Mouse (Mus musculus) CH12.LX (cell line): ENCODE measurements around the gene Haus4. TPM values are rescaled to one million over a fixed set of nuclear protein-coding genes. Genes with fewer than 3 reads are reported as not detected.

Experiments used
- DNase-seq: peaks from one replicate; pipeline ENCODE4 v3.0.0-alpha.2; 2013; ENCODE audit errors: extremely low read depth
- H3K27ac ChIP-seq: 2 replicates; pipeline ENCODE4 v1.5.1; 2012; ENCODE audit warnings: low read depth, mild to moderate bottlenecking, control low read depth, moderate library complexity; ENCODE audit not compliant: insufficient read depth
- H3K27me3 ChIP-seq: replicated peaks from 2 replicates; pipeline ENCODE3; 2012; ENCODE audit warnings: inconsistent platforms
- H3K36me3 ChIP-seq, 2 experiments: replicated peaks in 1 of 2; 2 replicates each; pipeline versions ENCODE3 to v1.6.1; 2012; ENCODE audit warnings: inconsistent platforms in 1 of 2, low read length in 1 of 2, mild to moderate bottlenecking in 1 of 2, mixed read lengths in 1 of 2, moderate library complexity in 1 of 2; ENCODE audit not compliant: control insufficient read depth in 1 of 2, insufficient read depth in 1 of 2
- H3K4me1 ChIP-seq, 2 experiments: 2 replicates each; pipeline ENCODE4 v1.6.1; 2012; ENCODE audit warnings: inconsistent platforms in 1 of 2, moderate library complexity in 1 of 2; ENCODE audit not compliant: insufficient read depth in 2 of 2, control insufficient read depth in 1 of 2
- H3K4me2 ChIP-seq: 2 replicates; pipeline ENCODE4 v1.6.1; 2012; ENCODE audit warnings: low read depth, mild to moderate bottlenecking, control low read depth; ENCODE audit not compliant: poor library complexity, insufficient read depth, severe bottlenecking
- H3K4me3 ChIP-seq, 3 experiments: fragments of 150-350 bp in 1 of 3; sonication (generic) in 1 of 3; replicated peaks in 1 of 3; 2 replicates each; pipeline versions ENCODE3 to v1.5.1; 2011 to 2012; ENCODE audit warnings: low read depth in 2 of 3, low read length in 2 of 3, mild to moderate bottlenecking in 2 of 3, moderate library complexity in 2 of 3, control low read depth in 1 of 3, improper control_type of control experiment in 1 of 3, inconsistent platforms in 1 of 3, mixed read lengths in 1 of 3; ENCODE audit not compliant: poor library complexity in 1 of 3
- H3K79me2 ChIP-seq: replicated peaks from 2 replicates; pipeline ENCODE4 v1.6.1; 2012; ENCODE audit warnings: mild to moderate bottlenecking, moderate library complexity; ENCODE audit not compliant: control insufficient read depth, poor library complexity, insufficient read depth, severe bottlenecking; ENCODE audit errors: extremely low read depth
- H3K9ac ChIP-seq: 2 replicates; pipeline ENCODE4 v1.6.1; 2012; ENCODE audit warnings: low read depth, mild to moderate bottlenecking, control low read depth, moderate library complexity; ENCODE audit not compliant: insufficient read depth
- H3K9me3 ChIP-seq: replicated peaks from 2 replicates; pipeline ENCODE3; 2012; ENCODE audit warnings: low read length, inconsistent platforms, mixed read lengths
- BHLHE40 ChIP-seq: IDR thresholded peaks from 2 replicates; pipeline ENCODE4 v1.6.1; 2011; ENCODE audit warnings: mild to moderate bottlenecking, low read depth, low read length, improper control_type of control experiment
- CHD2 ChIP-seq: IDR thresholded peaks from 2 replicates; pipeline ENCODE4 v1.6.1; 2011; ENCODE audit warnings: low read length, improper control_type of control experiment
- CTCF ChIP-seq, 2 experiments: IDR thresholded peaks in 1 of 2; conservative IDR thresholded peaks in 1 of 2; 2 replicates each; pipeline ENCODE4 v1.5.1; 2011 to 2012; ENCODE audit warnings: low read depth in 2 of 2, low read length in 2 of 2, improper control_type of control experiment in 1 of 2, inconsistent platforms in 1 of 2, mild to moderate bottlenecking in 1 of 2, moderate library complexity in 1 of 2
- ELF1 ChIP-seq: IDR thresholded peaks from 2 replicates; pipeline ENCODE4 v1.6.1; 2014; ENCODE audit warnings: low read depth, mild to moderate bottlenecking, inconsistent platforms, low read length, improper control_type of control experiment
- MAX ChIP-seq: IDR thresholded peaks from 2 replicates; pipeline ENCODE4 v1.6.1; 2011; ENCODE audit warnings: low read length, improper control_type of control experiment
- MEF2A ChIP-seq: IDR thresholded peaks from 2 replicates; pipeline ENCODE4 v1.6.1; 2014; ENCODE audit warnings: low read depth, mild to moderate bottlenecking, inconsistent platforms, low read length, improper control_type of control experiment, borderline replicate concordance
- NRF1 ChIP-seq: IDR thresholded peaks from 2 replicates; pipeline ENCODE4 v1.6.1; 2014; ENCODE audit warnings: low read depth, mild to moderate bottlenecking, inconsistent platforms, low read length, improper control_type of control experiment, moderate library complexity
- PAX5 ChIP-seq: IDR thresholded peaks from 2 replicates; pipeline ENCODE4 v1.6.1; 2012; ENCODE audit warnings: low read length, inconsistent platforms, mixed read lengths
- POLR2A ChIP-seq: IDR thresholded peaks from 2 replicates; pipeline ENCODE4 v1.6.1; 2011; ENCODE audit warnings: low read depth, mild to moderate bottlenecking, improper control_type of control experiment, low read length
- RCOR1 ChIP-seq: conservative IDR thresholded peaks from 2 replicates; pipeline ENCODE4 v1.6.1; 2012; ENCODE audit warnings: low read depth, mild to moderate bottlenecking, inconsistent platforms, low read length, improper control_type of control experiment
- SIN3A ChIP-seq: IDR thresholded peaks from 2 replicates; pipeline ENCODE4 v1.6.1; 2012; ENCODE audit warnings: low read length, improper control_type of control experiment, inconsistent platforms
- SMC3 ChIP-seq: IDR thresholded peaks from 2 replicates; pipeline ENCODE4 v1.6.1; 2011; ENCODE audit warnings: low read depth, low read length, improper control_type of control experiment
- TCF12 ChIP-seq: IDR thresholded peaks from 2 replicates; pipeline ENCODE4 v1.6.1; 2014; ENCODE audit warnings: low read depth, mild to moderate bottlenecking, inconsistent platforms, low read length, improper control_type of control experiment
- ZC3H11A ChIP-seq: IDR thresholded peaks from 2 replicates; pipeline ENCODE4 v1.6.1; 2012; ENCODE audit warnings: low read depth, mild to moderate bottlenecking, inconsistent platforms, low read length, improper control_type of control experiment
- ZMIZ1 ChIP-seq: IDR thresholded peaks from 2 replicates; pipeline ENCODE4 v1.6.1; 2012; ENCODE audit warnings: low read depth, mild to moderate bottlenecking, inconsistent platforms, low read length, improper control_type of control experiment
- dilution Hi-C: fragments of 300-500 bp; cut with MboI; formaldehyde crosslinking; loops from 2 replicates; pipeline ENCODE4 v1.14.3; 2020; ENCODE audit warnings: low sequenced_read_pairs; ENCODE audit not compliant: extremely low pct_unique_long_range_greater_than_20kb, extremely low pct_ligation_motif_present
- in situ Hi-C: fragments of 300-500 bp; cut with MboI; formaldehyde crosslinking; loops from 3 replicates; pipeline ENCODE4 v1.14.3; 2019; ENCODE audit warnings: low sequenced_read_pairs, low pct_ligation_motif_present, low pct_unique_long_range_greater_than_20kb, mixed read lengths
- polyA plus RNA-seq: library from polyadenylated mRNA; unstranded; fragments of >175 nt; gene quantifications from 2 replicates; pipeline ENCODE4 v1.2.1, GENCODE M21; 2012; ENCODE audit warnings: low read depth; ENCODE audit not compliant: insufficient read length
- total RNA-seq, 2 experiments: library from RNA; depleted of rRNA; stranded (reverse); fragments of 300-350 nt in 1 of 2; fragments of >200 nt in 1 of 2; gene quantifications; 2 replicates each; pipeline ENCODE4 v1.2.3; 2012 to 2014

The Haus4 gene
- total and polyA plus RNA-seq, 3 experiments = 65.5 to 116 (median 94.3) TPM

DNA sequence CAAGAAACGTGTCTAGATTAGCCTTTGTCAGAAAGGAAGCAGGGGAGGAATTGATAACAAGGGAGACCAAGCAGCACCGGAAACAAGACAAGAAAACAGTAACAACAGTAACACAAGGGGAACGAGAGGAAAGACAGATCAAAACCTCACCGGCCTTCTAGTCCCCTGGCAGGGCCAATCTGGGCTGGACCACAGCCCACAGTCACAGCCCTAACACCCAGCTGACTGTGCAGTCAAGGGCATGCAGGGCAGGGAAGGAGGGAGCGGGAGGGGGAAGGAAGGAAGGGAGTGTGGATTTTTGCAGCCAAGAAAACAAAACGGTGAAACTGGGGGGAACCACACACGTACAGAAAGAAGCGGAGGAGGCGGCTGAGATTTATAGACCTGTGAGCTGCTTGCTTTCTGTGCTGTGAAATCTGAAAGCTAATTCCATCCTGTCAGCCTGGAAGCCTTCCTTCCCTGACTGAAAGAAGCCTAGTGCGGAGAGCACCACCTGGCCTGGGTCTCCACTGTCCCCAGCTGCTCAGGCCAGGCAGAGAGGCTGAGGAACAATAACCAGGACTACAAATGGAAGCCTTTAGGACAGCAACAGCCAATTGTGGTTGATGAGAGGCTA is 38.0 kb upstream of the Haus4 start:
- H3K4me2 ChIP-seq = no peak overlapping the region
- H3K9me3 ChIP-seq = peaks cover 6% of the 10 kb centered on the region
- dilution Hi-C loops = no loop called here
- no peak overlapping the region for H3K9ac ChIP-seq
- H3K4me3 ChIP-seq = no peak overlapping the region
- H3K36me3 ChIP-seq = peaks cover 0 to 14% of the 10 kb centered on the region in 2 experiments
- TF ChIP-seq ZMIZ1 (no peak), POLR2A (no peak), ELF1 (no peak), RCOR1 (no peak), NRF1 (no peak), TCF12 (no peak), MEF2A (no peak), CTCF (conservative IDR thresholded peaks at IDR 0.05 in 1 of 2, IDR thresholded peaks at IDR 0.05 in 1 of 2; ENCODE audit: low read depth in 2 of 2, low read length in 2 of 2) (no peak), BHLHE40 (no peak), SMC3 (no peak)
- no peaks in the 10 kb centered on the region for H3K4me1 ChIP-seq
- H3K27ac ChIP-seq = no peak overlapping the region
- in situ Hi-C loops = loop anchor here (5.0 kb wide), 1 partner anchor 45 kb away; no protein-coding TSS in a partner anchor
- no peaks in the 10 kb centered on the region for H3K27me3 ChIP-seq
- no peak for DNase-seq
- H3K79me2 ChIP-seq = no peaks in the 10 kb centered on the region

DNA sequence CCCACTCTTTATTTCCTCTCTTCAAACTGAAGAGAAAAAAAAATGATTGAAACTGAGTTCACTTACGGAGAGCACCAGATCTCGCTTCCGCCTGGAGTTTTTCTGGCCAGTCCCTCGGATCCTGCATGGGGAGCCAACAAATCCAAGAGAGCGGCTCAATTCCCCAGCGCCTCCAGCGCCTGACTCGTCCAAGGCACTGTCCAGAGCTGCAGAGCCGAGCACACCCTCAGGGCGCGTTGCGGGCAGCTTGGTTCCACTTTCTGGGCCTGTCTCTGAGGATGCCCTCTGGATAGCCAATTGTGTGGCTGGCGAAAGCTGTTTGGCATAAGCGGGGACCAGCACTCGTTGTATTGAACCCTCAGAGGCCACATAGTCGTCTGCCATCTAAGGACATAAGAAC is 36.6 kb upstream of the Haus4 start:
- H3K36me3 ChIP-seq = peaks cover 0 to 14% of the 10 kb centered on the region in 2 experiments
- H3K4me2 ChIP-seq = no peak overlapping the region
- peaks cover 6% of the 10 kb centered on the region for H3K9me3 ChIP-seq
- H3K4me1 ChIP-seq = no peaks in the 10 kb centered on the region
- H3K27ac ChIP-seq = no peak overlapping the region
- no peak overlapping the region for H3K9ac ChIP-seq
- no peak for DNase-seq
- no peak overlapping the region for H3K4me3 ChIP-seq
- TF ChIP-seq ZC3H11A (no peak), MEF2A (no peak), MAX (no peak), SIN3A (no peak), RCOR1 (no peak), SMC3 (no peak), CHD2 (no peak), PAX5 (no peak)
- in situ Hi-C loops = loop anchor here (5.0 kb wide), 1 partner anchor 46 kb away; no protein-coding TSS in a partner anchor
- dilution Hi-C loops = no loop called here
- H3K27me3 ChIP-seq = no peaks in the 10 kb centered on the region
- H3K79me2 ChIP-seq = no peaks in the 10 kb centered on the region
